Mouse (Mus musculus): ENCODE measurements around the gene Mpp5. TPM values are rescaled to one million over a fixed set of nuclear protein-coding genes. Genes with fewer than 3 reads are reported as not detected.

Mpp5 gene
- polyA plus RNA-seq, 1 experiment from 2014 or later, result 23.1 TPM

GRCm38 (mm10) chr12:78777916-78778315, 29.2 kb downstream of the Mpp5 start:
- Histone ChIP-seq H3K4me2 (replicated peaks) (no peak overlapping the region), H3K4me1 (peaks cover 7% of the 10 kb centered on the region; the same call in 1 of the 2 replicates), H3K27me3 (no peaks in the 10 kb centered on the region), H3K9ac (no peak overlapping the region), H3K4me3 (no peak overlapping the region), H3K27ac (no peak overlapping the region), H3K36me3 (no peaks in the 10 kb centered on the region), H3K9me3 (no peaks in the 10 kb centered on the region)
- ATAC-seq (ENCODE audit: insufficient number of reproducible peaks, insufficient read depth, low FRiP score, low TSS enrichment), result no peak
- 25% methylated on average over 2 of the region's 2 CpGs for WGBS

- no peak for ATAC-seq (ENCODE audit: insufficient number of reproducible peaks, insufficient read depth, low FRiP score, low TSS enrichment)
- no peaks in the 10 kb centered on the region for H3K36me3 ChIP-seq
- no peak overlapping the region for H3K4me2 ChIP-seq (replicated peaks)
- 61% methylated on average over 4 of the region's 4 CpGs for WGBS
- no peak overlapping the region for H3K27ac ChIP-seq
- no peaks in the 10 kb centered on the region for H3K27me3 ChIP-seq
- no peak overlapping the region for H3K9ac ChIP-seq
- H3K4me1 ChIP-seq, result peaks cover 7% of the 10 kb centered on the region; the same call in 1 of the 2 replicates
- H3K9me3 ChIP-seq, result no peaks in the 10 kb centered on the region
- no peak overlapping the region for H3K4me3 ChIP-seq
Measured at GRCm38 (mm10) chr12:78778423-78779067, 29.8 kb downstream of the Mpp5 start.

GRCm38 (mm10) chr12:78788266-78788873, 39.7 kb downstream of the Mpp5 start:
- H3K27me3 ChIP-seq, result no peaks in the 10 kb centered on the region
- no peaks in the 10 kb centered on the region for H3K4me1 ChIP-seq
- no peaks in the 10 kb centered on the region for H3K9me3 ChIP-seq
- no peak overlapping the region for H3K4me2 ChIP-seq (replicated peaks)
- WGBS, result 51% methylated on average over 3 of the region's 3 CpGs
- ATAC-seq (ENCODE audit: insufficient number of reproducible peaks, insufficient read depth, low FRiP score, low TSS enrichment), result no peak
- no peak overlapping the region for H3K4me3 ChIP-seq
- H3K27ac ChIP-seq, result no peak overlapping the region
- no peak overlapping the region for H3K9ac ChIP-seq
- H3K36me3 ChIP-seq, result no peaks in the 10 kb centered on the region

- WGBS, result 62% methylated on average over 2 of the region's 2 CpGs
Measured at GRCm38 (mm10) chr12:78790791-78791190, 42.1 kb downstream of the Mpp5 start.

GRCm38 (mm10) chr12:78794236-78794635, 45.5 kb downstream of the Mpp5 start:
- Histone ChIP-seq H3K27ac (no peak overlapping the region), H3K9me3 (no peaks in the 10 kb centered on the region), H3K4me1 (no peaks in the 10 kb centered on the region), H3K9ac (no peak overlapping the region), H3K4me3 (no peak overlapping the region), H3K36me3 (peaks cover 13% of the 10 kb centered on the region), H3K4me2 (replicated peaks) (no peak overlapping the region), H3K27me3 (no peaks in the 10 kb centered on the region)
- WGBS, result 41% methylated on average over 1 of the region's 1 CpGs
- ATAC-seq (ENCODE audit: insufficient number of reproducible peaks, insufficient read depth, low FRiP score, low TSS enrichment), result no peak

More at GRCm38 (mm10) chr12:78790791-78791190, 42.1 kb downstream of the Mpp5 start:
- ATAC-seq (ENCODE audit: insufficient number of reproducible peaks, insufficient read depth, low FRiP score, low TSS enrichment), result no peak
- no peak overlapping the region for H3K27ac ChIP-seq
- H3K4me2 ChIP-seq (replicated peaks), result no peak overlapping the region
- H3K27me3 ChIP-seq, result no peaks in the 10 kb centered on the region
- no peak overlapping the region for H3K9ac ChIP-seq
- no peaks in the 10 kb centered on the region for H3K9me3 ChIP-seq
- no peaks in the 10 kb centered on the region for H3K36me3 ChIP-seq
- no peak overlapping the region for H3K4me3 ChIP-seq
- no peaks in the 10 kb centered on the region for H3K4me1 ChIP-seq

GRCm38 (mm10) chr12:78800036-78800435, 51.3 kb downstream of the Mpp5 start:
- no peak for ATAC-seq (ENCODE audit: insufficient number of reproducible peaks, insufficient read depth, low FRiP score, low TSS enrichment)
- WGBS, result 81% methylated on average over 3 of the region's 3 CpGs

GRCm38 (mm10) chr12:78801836-78802235, 53.1 kb downstream of the Mpp5 start:
- no peak overlapping the region for H3K4me3 ChIP-seq
- H3K27me3 ChIP-seq, result no peaks in the 10 kb centered on the region
- no peak overlapping the region for H3K27ac ChIP-seq
- H3K4me1 ChIP-seq, result no peaks in the 10 kb centered on the region
- H3K36me3 ChIP-seq, result peaks cover 13% of the 10 kb centered on the region
- no peaks in the 10 kb centered on the region for H3K9me3 ChIP-seq
- no peak overlapping the region for H3K9ac ChIP-seq
- ATAC-seq (ENCODE audit: insufficient number of reproducible peaks, insufficient read depth, low FRiP score, low TSS enrichment), result no peak
- H3K4me2 ChIP-seq (replicated peaks), result no peak overlapping the region

More at GRCm38 (mm10) chr12:78800036-78800435, 51.3 kb downstream of the Mpp5 start:
- Histone ChIP-seq H3K9ac (no peak overlapping the region), H3K4me2 (replicated peaks) (no peak overlapping the region), H3K36me3 (peaks cover 13% of the 10 kb centered on the region), H3K27ac (no peak overlapping the region), H3K27me3 (no peaks in the 10 kb centered on the region), H3K4me1 (no peaks in the 10 kb centered on the region), H3K9me3 (no peaks in the 10 kb centered on the region), H3K4me3 (no peak overlapping the region)

GRCm38 (mm10) chr12:78814437-78814836, 65.7 kb downstream of the Mpp5 start:
- Histone ChIP-seq H3K4me3 (no peak overlapping the region), H3K36me3 (0 out of 2 replicates have a peak, but pooled peaks cover 3% of the 10 kb centered on the region), H3K27me3 (no peaks in the 10 kb centered on the region), H3K9me3 (no peaks in the 10 kb centered on the region), H3K4me1 (no peaks in the 10 kb centered on the region), H3K9ac (no peak overlapping the region), H3K4me2 (replicated peaks) (no peak overlapping the region), H3K27ac (no peak overlapping the region)
- ATAC-seq (ENCODE audit: insufficient number of reproducible peaks, insufficient read depth, low FRiP score, low TSS enrichment), result no peak

- 88% methylated on average over 2 of the region's 2 CpGs for WGBS
- Histone ChIP-seq H3K27me3 (no peaks in the 10 kb centered on the region), H3K27ac (no peak overlapping the region), H3K9me3 (no peaks in the 10 kb centered on the region), H3K4me1 (no peaks in the 10 kb centered on the region), H3K4me3 (no peak overlapping the region), H3K36me3 (peaks cover 18% of the 10 kb centered on the region), H3K4me2 (replicated peaks) (no peak overlapping the region), H3K9ac (no peak overlapping the region)
- no peak for ATAC-seq (ENCODE audit: insufficient number of reproducible peaks, insufficient read depth, low FRiP score, low TSS enrichment)
Measured at GRCm38 (mm10) chr12:78834496-78834895, 85.8 kb downstream of the Mpp5 start.

- Histone ChIP-seq H3K27me3 (no peaks in the 10 kb centered on the region), H3K4me1 (no peaks in the 10 kb centered on the region), H3K9me3 (no peaks in the 10 kb centered on the region), H3K4me2 (replicated peaks) (no peak overlapping the region), H3K9ac (no peak overlapping the region), H3K4me3 (no peak overlapping the region), H3K27ac (no peak overlapping the region), H3K36me3 (peaks cover 26% of the 10 kb centered on the region)
- ATAC-seq (ENCODE audit: insufficient number of reproducible peaks, insufficient read depth, low FRiP score, low TSS enrichment), result no peak
- WGBS, result 87% methylated on average over 4 of the region's 4 CpGs
Measured at GRCm38 (mm10) chr12:78839906-78840305, 91.2 kb downstream of the Mpp5 start.

GRCm38 (mm10) chr12:78842429-78842828, 93.7 kb downstream of the Mpp5 start:
- Histone ChIP-seq H3K4me1 (no peaks in the 10 kb centered on the region), H3K27ac (no peak overlapping the region), H3K27me3 (no peaks in the 10 kb centered on the region), H3K9me3 (no peaks in the 10 kb centered on the region), H3K4me2 (replicated peaks) (no peak overlapping the region), H3K36me3 (peaks cover 26% of the 10 kb centered on the region), H3K4me3 (no peak overlapping the region), H3K9ac (no peak overlapping the region)
- no peak for ATAC-seq (ENCODE audit: insufficient number of reproducible peaks, insufficient read depth, low FRiP score, low TSS enrichment)
- WGBS, result 91% methylated on average over 1 of the region's 1 CpGs

- peaks cover 44% of the 10 kb centered on the region for H3K36me3 ChIP-seq
- no peak for ATAC-seq (ENCODE audit: insufficient number of reproducible peaks, insufficient read depth, low FRiP score, low TSS enrichment)
- 85% methylated on average over 4 of the region's 4 CpGs for WGBS
Measured at GRCm38 (mm10) chr12:78848246-78848645, 99.5 kb downstream of the Mpp5 start.

More at GRCm38 (mm10) chr12:78848246-78848645, 99.5 kb downstream of the Mpp5 start:
- no peaks in the 10 kb centered on the region for H3K4me1 ChIP-seq
- no peak overlapping the region for H3K27ac ChIP-seq
- no peak overlapping the region for H3K4me3 ChIP-seq
- no peaks in the 10 kb centered on the region for H3K9me3 ChIP-seq
- no peak overlapping the region for H3K4me2 ChIP-seq (replicated peaks)
- no peak overlapping the region for H3K9ac ChIP-seq
- H3K27me3 ChIP-seq, result no peaks in the 10 kb centered on the region

Data from embryonic facial prominence, embryonic 12.5 days (tissue).